Comparison of ENCODE assay signal across 20 mouse cellular contexts in the genomic region with DNA sequence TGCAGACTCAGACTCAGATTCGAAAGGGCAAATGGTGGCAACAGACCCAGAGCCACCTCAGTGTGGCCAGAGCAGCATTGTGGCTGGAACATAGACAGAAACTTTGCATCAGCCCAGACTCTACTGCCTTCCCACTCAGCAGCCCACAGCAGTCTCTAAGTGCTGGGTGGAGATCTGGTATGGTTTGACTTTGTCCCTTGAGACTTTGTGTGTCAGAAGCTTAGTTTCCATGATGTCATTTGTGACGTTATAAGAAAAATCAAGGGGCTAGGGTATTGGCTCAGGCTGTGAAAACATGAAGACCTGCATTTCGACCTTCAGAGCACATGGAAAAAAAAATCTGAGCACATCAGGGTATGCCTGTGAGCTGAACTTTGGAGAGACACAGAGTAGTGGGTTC. TPM values are rescaled to one million over a fixed set of nuclear protein-coding genes. Genes with fewer than 3 reads are reported as not detected.
DNase-seq lines count a peak whose midpoint lies in the region; ATAC-seq and TF ChIP-seq lines count a peak whose summit lies in the region.
"Had no signal": no experiment of that assay in that cellular context is flagged by ENCODE, and none has a peak within 500 bp of the region (broad histone marks: within the 10 kb centered on the region; RNA-seq: fewer than 3 reads in every experiment).

No protein-coding gene starts in this region.

- dilution Hi-C loops in CH12.LX (cut with MboI; ENCODE audit: extremely low pct_ligation_motif_present, extremely low pct_unique_long_range_greater_than_20kb, low sequenced_read_pairs), result no loop called here

- in situ Hi-C loops in CH12.LX (cut with MboI; ENCODE audit: low pct_ligation_motif_present, low pct_unique_long_range_greater_than_20kb, low sequenced_read_pairs), result loop anchor here (10.0 kb wide), 2 partner anchors 115 to 185 kb away; no protein-coding TSS in a partner anchor

- ATAC-seq in hindbrain, embryonic 13.5 days (ENCODE audit: low FRiP score), result no peak
- no peak for ATAC-seq in megakaryocyte progenitor cell, adult 5-6 weeks (replicated peaks; ENCODE audit: poor library complexity)
- ATAC-seq: forebrain, embryonic 13.5 days; forebrain, embryonic 15.5 days; forebrain, postnatal 0 days had no signal

- TF ChIP-seq EP300 in CH12.LX (IDR thresholded peaks at IDR 0.05; ENCODE audit: low read length), result peak; percentile 90

- peak overlapping the region; percentile 9; the same call in 1 of the 2 replicates for H3K4me2 ChIP-seq in CH12.LX (ENCODE audit: insufficient read depth, low read depth, poor library complexity, severe bottlenecking)
- no peak overlapping the region for H3K4me2 ChIP-seq in hindbrain, embryonic 13.5 days
- H3K4me2 ChIP-seq: embryonic facial prominence, embryonic 12.5 days; forebrain, embryonic 13.5 days; forebrain, embryonic 15.5 days had no signal

- peak overlapping the region; percentile 90 for H3K27ac ChIP-seq in CH12.LX (ENCODE audit: insufficient read depth, low read depth)
- H3K27ac ChIP-seq in hindbrain, embryonic 13.5 days, result no peak overlapping the region
- H3K27ac ChIP-seq: embryonic facial prominence, embryonic 10.5 days; embryonic facial prominence, embryonic 12.5 days; forebrain, embryonic 13.5 days; forebrain, embryonic 15.5 days had no signal

- TF ChIP-seq RAD21 in CH12.LX (IDR thresholded peaks at IDR 0.05; ENCODE audit: low read depth, low read length), result peak; percentile 17

- H3K9ac ChIP-seq in CH12.LX (ENCODE audit: insufficient read depth, low read depth), result no peak overlapping the region
- no peak overlapping the region for H3K9ac ChIP-seq in hindbrain, embryonic 13.5 days
- H3K9ac ChIP-seq: embryonic facial prominence, embryonic 12.5 days; forebrain, embryonic 13.5 days; forebrain, embryonic 15.5 days; forebrain, postnatal 0 days had no signal

- H3K4me3 ChIP-seq in CH12.LX (replicated peaks in 1 of 3; ENCODE audit: low read depth in 2 of 3, low read length in 2 of 3, poor library complexity in 1 of 3), result no peak overlapping the region
- H3K4me3 ChIP-seq in hindbrain, embryonic 13.5 days, result no peak overlapping the region
- H3K4me3 ChIP-seq: embryonic facial prominence, embryonic 10.5 days; embryonic facial prominence, embryonic 12.5 days; forebrain, embryonic 13.5 days; forebrain, embryonic 15.5 days had no signal

- peaks cover 2 to 13% of the 10 kb centered on the region in 2 experiments for H3K36me3 ChIP-seq in CH12.LX (replicated peaks in 1 of 2; ENCODE audit: control insufficient read depth in 1 of 2, insufficient read depth in 1 of 2, low read length in 1 of 2)
- H3K36me3 ChIP-seq in hindbrain, embryonic 13.5 days, result no peaks in the 10 kb centered on the region
- H3K36me3 ChIP-seq: embryonic facial prominence, embryonic 10.5 days; embryonic facial prominence, embryonic 12.5 days; forebrain, embryonic 15.5 days had no signal

- no peaks in the 10 kb centered on the region for H3K79me2 ChIP-seq in CH12.LX (replicated peaks; ENCODE audit: control insufficient read depth, extremely low read depth, insufficient read depth, poor library complexity, severe bottlenecking)

- H3K27me3 ChIP-seq in CH12.LX (replicated peaks), result no peaks in the 10 kb centered on the region
- H3K27me3 ChIP-seq in hindbrain, embryonic 13.5 days, result no peaks in the 10 kb centered on the region
- H3K27me3 ChIP-seq: embryonic facial prominence, embryonic 12.5 days; forebrain, embryonic 13.5 days; forebrain, embryonic 15.5 days had no signal

- no peak for TF ChIP-seq CTCF in CH12.LX (conservative IDR thresholded peaks at IDR 0.05 in 1 of 2, IDR thresholded peaks at IDR 0.05 in 1 of 2; ENCODE audit: low read depth in 2 of 2, low read length in 2 of 2)

- peaks cover 45 to 83% of the 10 kb centered on the region in 2 experiments for H3K4me1 ChIP-seq in CH12.LX (ENCODE audit: control insufficient read depth in 1 of 2, insufficient read depth in 2 of 2)
- no peaks in the 10 kb centered on the region for H3K4me1 ChIP-seq in hindbrain, embryonic 13.5 days (replicated peaks)
- H3K4me1 ChIP-seq: embryonic facial prominence, embryonic 12.5 days; forebrain, embryonic 13.5 days; forebrain, embryonic 15.5 days had no signal

- no peaks in the 10 kb centered on the region for H3K9me3 ChIP-seq in CH12.LX (replicated peaks; ENCODE audit: low read length)
- H3K9me3 ChIP-seq in hindbrain, embryonic 13.5 days, result no peaks in the 10 kb centered on the region
- H3K9me3 ChIP-seq: embryonic facial prominence, embryonic 10.5 days; embryonic facial prominence, embryonic 12.5 days; forebrain, embryonic 13.5 days; forebrain, embryonic 15.5 days had no signal

- peak; percentile 59 for TF ChIP-seq POLR2A in CH12.LX (IDR thresholded peaks at IDR 0.05; ENCODE audit: low read depth, low read length)

- peak; percentile 50 for DNase-seq in CD4-positive, CD25-positive, alpha-beta regulatory T cell, adult 2 months (ENCODE audit: low read depth, low spot score)
- peak; percentile 95 for DNase-seq in CH12.LX (ENCODE audit: extremely low read depth)
- DNase-seq in induced T-regulatory cell, adult 2 months (ENCODE audit: low read depth), result peak; percentile 51
- DNase-seq in thymus, postnatal 0 days (ENCODE audit: low spot score), result no peak
- no peak for DNase-seq in layer of hippocampus, adult 18-20 months (ENCODE audit: low spot score in 2 of 2)
- DNase-seq: adrenal gland, adult 8-10 months; adrenal gland, postnatal 14 days; adrenal gland, postnatal 36 days; cerebellum, adult 11-12 months; cerebellum, adult 2 months; cerebellum, adult 9-10 months; cerebellum, postnatal 10 days; cerebellum, postnatal 25 days; forebrain, postnatal 0 days had no signal

- 81% methylated on average over 3 of the region's 3 CpGs for WGBS in hindbrain, embryonic 13.5 days

TF ChIP-seq in CH12.LX, 34 proteins besides CTCF, POLR2A, EP300 and RAD21 (continues in another document):
- peak; percentile 79; the same call in 1 of the 2 replicates for TF ChIP-seq MAZ (IDR thresholded peaks at IDR 0.05; ENCODE audit: low read depth, low read length)
- peak; percentile 76 for TF ChIP-seq BHLHE40 (IDR thresholded peaks at IDR 0.05; ENCODE audit: low read depth, low read length)
- TF ChIP-seq ETS1 (conservative IDR thresholded peaks at IDR 0.05; ENCODE audit: low read depth, low read length), result peak; percentile 98
- no peak for TF ChIP-seq ZC3H11A (IDR thresholded peaks at IDR 0.05; ENCODE audit: low read depth, low read length)
- no peak for TF ChIP-seq E2F4 (IDR thresholded peaks at IDR 0.05; ENCODE audit: insufficient replicate concordance, low read depth, low read length)
- TF ChIP-seq CHD1 (IDR thresholded peaks at IDR 0.05; ENCODE audit: low read depth, low read length), result no peak
- TF ChIP-seq ZNF384 (IDR thresholded peaks at IDR 0.05; ENCODE audit: low read depth, low read length), result peak; percentile 79
- peak; percentile 88 for TF ChIP-seq IRF4 (IDR thresholded peaks at IDR 0.05; ENCODE audit: low read depth, low read length)
- TF ChIP-seq MXI1 (IDR thresholded peaks at IDR 0.05; ENCODE audit: low read depth, low read length), result peak; percentile 61; the same call in 1 of the 2 replicates
- peak; percentile 36; the same call in 1 of the 2 replicates for TF ChIP-seq SMC3 (IDR thresholded peaks at IDR 0.05; ENCODE audit: low read depth, low read length)
- peak; percentile 70; the same call in 1 of the 2 replicates for TF ChIP-seq POLR2AphosphoS2 (IDR thresholded peaks at IDR 0.05; ENCODE audit: low read depth, low read length)
- TF ChIP-seq SIN3A (IDR thresholded peaks at IDR 0.05; ENCODE audit: low read length), result peak; percentile 87
- TF ChIP-seq KAT2A (IDR thresholded peaks at IDR 0.05; ENCODE audit: insufficient replicate concordance, low read length), result peak; percentile 69; the same call in 1 of the 2 replicates
- no peak for TF ChIP-seq UBTF (IDR thresholded peaks at IDR 0.05; ENCODE audit: low read depth, low read length)
- TF ChIP-seq CHD2 (IDR thresholded peaks at IDR 0.05; ENCODE audit: low read length), result peak; percentile 65
- TF ChIP-seq USF2 (conservative IDR thresholded peaks at IDR 0.05; ENCODE audit: low read depth, low read length), result no peak
- peak; percentile 76; the same call in 1 of the 2 replicates for TF ChIP-seq RCOR1 (conservative IDR thresholded peaks at IDR 0.05; ENCODE audit: low read depth, low read length)
- no peak for TF ChIP-seq ZKSCAN1 (IDR thresholded peaks at IDR 0.05; ENCODE audit: borderline replicate concordance, low read depth, low read length)
- no peak for TF ChIP-seq PAX5 (IDR thresholded peaks at IDR 0.05; ENCODE audit: low read length)
- peak; percentile 86 for TF ChIP-seq MAX (IDR thresholded peaks at IDR 0.05; ENCODE audit: low read length)
- peak; percentile 86 for TF ChIP-seq GABPA (IDR thresholded peaks at IDR 0.05; ENCODE audit: insufficient replicate concordance, low read depth, low read length)
- peak; percentile 67; the same call in 1 of the 2 replicates for TF ChIP-seq MAFK (IDR thresholded peaks at IDR 0.05; ENCODE audit: insufficient replicate concordance, low read length)
- 0 out of 2 replicates have a peak, but pooled peaks have one; percentile 12 for TF ChIP-seq NRF1 (IDR thresholded peaks at IDR 0.05; ENCODE audit: low read depth, low read length)
- TF ChIP-seq NELFE (IDR thresholded peaks at IDR 0.05; ENCODE audit: low read depth, low read length), result peak; percentile 75
- TF ChIP-seq JUND (conservative IDR thresholded peaks at IDR 0.05; ENCODE audit: low read depth, low read length), result peak; percentile 84
- TF ChIP-seq USF1 (IDR thresholded peaks at IDR 0.05; ENCODE audit: low read depth, low read length), result no peak
- TF ChIP-seq TBP (conservative IDR thresholded peaks at IDR 0.05; ENCODE audit: low read depth, low read length), result peak; percentile 73
- TF ChIP-seq HCFC1 (IDR thresholded peaks at IDR 0.05; ENCODE audit: low read depth, low read length), result peak; percentile 32; the same call in 1 of the 2 replicates
- TF ChIP-seq ZMIZ1 (IDR thresholded peaks at IDR 0.05; ENCODE audit: low read depth, low read length), result peak; percentile 65; the same call in 1 of the 2 replicates
- peak; percentile 90 for TF ChIP-seq TCF12 (IDR thresholded peaks at IDR 0.05; ENCODE audit: low read depth, low read length)
- peak; percentile 28; the same call in 1 of the 2 replicates for TF ChIP-seq ELF1 (IDR thresholded peaks at IDR 0.05; ENCODE audit: low read depth, low read length)

RNA-seq across cellular contexts. Expression of gene Rbpj, which starts 56.2 kb away (rescaled TPM):
- total RNA-seq in CH12.LX (2012; rRNA removed) (34.4 and 40.5 TPM in 2 replicates), CH12.LX (2014; rRNA removed) (62.8 and 65.0 TPM in 2 replicates)
- polyA plus RNA-seq in CH12.LX (2012; ENCODE audit: insufficient read length, low read depth), result 58.3 and 61.3 TPM in 2 replicates
- 38.1 and 39.9 TPM in 2 replicates for polyA plus RNA-seq in hindbrain, embryonic 13.5 days (2015; fragmentation: Nextera tagmentation; extraction: Ambion mirVana)
- polyA plus RNA-seq in thymus, postnatal 0 days (2015; fragmentation: Nextera tagmentation; extraction: Ambion mirVana), result 23.3 and 28.1 TPM in 2 replicates
- total RNA-seq in megakaryocyte progenitor cell, adult 5-6 weeks (2015), result 65.1 and 66.7 TPM in 2 replicates
- total RNA-seq in megakaryocyte progenitor cell, adult 5-6 weeks (2017), result 35.7 and 36.1 TPM in 2 replicates
- total RNA-seq in layer of hippocampus, adult 18-20 months (2021), result 10 to 100 TPM; 18.8 to 21.8 TPM

Comparison
In these comparisons a context has a peak if more than half of its experiments do, and no peak if none do; other contexts are left out.
1. DNase-seq: peak in CD4-positive, CD25-positive, alpha-beta regulatory T cell, adult 2 months (single experiment), CH12.LX (single experiment) and induced T-regulatory cell, adult 2 months (single experiment); none in thymus, postnatal 0 days (single experiment) and layer of hippocampus, adult 18-20 months (0 of 2).